Mouse (Mus musculus) lung, postnatal 14 days (tissue): ENCODE data around the gene Gm32687.
"Not testable (repeated sequence)": the region's sequence is repeated elsewhere in the genome, so short reads cannot be mapped to it uniquely, and the experiment has no call there.

Experiments
- DNase-seq: peaks from one replicate; pipeline ENCODE4 v3.0.0; 2021

Gm32687 gene

GRCm38 (mm10) chr10:81863409-81864407 is at the start of gene Gm32687:
Gene Gm32687 (plus strand): TSS chr10:81863934.
- DNase-seq: not testable (repeated sequence)

GRCm38 (mm10) chr10:81846219-81846618 is 17.5 kb upstream of the Gm32687 start:
- DNase-seq: not testable (repeated sequence)

GRCm38 (mm10) chr10:81929842-81930743 is 66.4 kb downstream of the Gm32687 start, which contains the start of gene Zfp781:
Gene Zfp781 (minus strand): TSS chr10:81930480.
- DNase-seq: not testable (repeated sequence)
